Mouse (Mus musculus) neural tube, embryonic 15.5 days (tissue): ENCODE data around the gene Mn1. TPM values are rescaled to one million over a fixed set of nuclear protein-coding genes. Genes with fewer than 3 reads are reported as not detected.

Experiments
- ATAC-seq: fragments of 200-750 bp; cut with Nextera tagmentation; 2 replicates; pipeline ENCODE4 v1.8.0; 2017; ENCODE audit warnings: mild to moderate bottlenecking, moderate TSS enrichment, moderate library complexity; ENCODE audit not compliant: low FRiP score
- H3K27ac ChIP-seq: fragments of 300-500 bp; sonication (generic); replicated peaks from 2 replicates; pipeline ENCODE4 v1.5.1; 2015; ENCODE audit warnings: mild to moderate bottlenecking, inconsistent platforms
- H3K27me3 ChIP-seq: fragments of 300-500 bp; sonication (generic); replicated peaks from 2 replicates; pipeline ENCODE4 v1.6.1; 2015; ENCODE audit warnings: inconsistent platforms
- H3K36me3 ChIP-seq: fragments of 300-500 bp; sonication (generic); 2 replicates; pipeline ENCODE4 v1.6.1; 2015; ENCODE audit warnings: inconsistent platforms
- H3K4me1 ChIP-seq: fragments of 300-500 bp; sonication (generic); 2 replicates; pipeline ENCODE4 v1.6.1; 2015; ENCODE audit warnings: inconsistent platforms
- H3K4me2 ChIP-seq: fragments of 300-500 bp; sonication (generic); 2 replicates; pipeline ENCODE4 v1.6.1; 2015; ENCODE audit warnings: inconsistent platforms, mild to moderate bottlenecking, moderate library complexity
- H3K4me3 ChIP-seq: fragments of 300-500 bp; sonication (generic); replicated peaks from 2 replicates; pipeline ENCODE4 v1.5.1; 2015; ENCODE audit warnings: mild to moderate bottlenecking, inconsistent platforms
- H3K9ac ChIP-seq: fragments of 300-500 bp; sonication (generic); replicated peaks from 2 replicates; pipeline ENCODE4 v1.6.1; 2015; ENCODE audit warnings: mild to moderate bottlenecking, inconsistent platforms
- H3K9me3 ChIP-seq: fragments of 300-500 bp; sonication (generic); replicated peaks from 2 replicates; pipeline ENCODE4 v1.6.1; 2016; ENCODE audit warnings: inconsistent platforms
- WGBS: fragments of 180-500 bp; shearing (Covaris S2); methylation state at CpG from one replicate; pipeline ENCODE4 v1.1.7; 2015; ENCODE audit warnings: mixed read lengths; 5-methylcytosine and 5-hydroxymethylcytosine counted together
- polyA plus RNA-seq: library from polyadenylated mRNA; unstranded; fragments of >200 nt; fragmentation: Nextera tagmentation; extraction: Ambion mirVana; gene quantifications from 2 replicates; pipeline ENCODE4 v1.2.1, GENCODE M21; 2015

Gene Mn1
- polyA plus RNA-seq, 1 experiment from 2014 or later = 18.3 TPM

- Histone ChIP-seq H3K27ac (no peak overlapping the region), H3K4me2 (peak overlapping the region; percentile 97), H3K9ac (peak overlapping the region; percentile 74), H3K27me3 (no peaks in the 10 kb centered on the region), H3K4me3 (peak overlapping the region; percentile 73), H3K4me1 (peaks cover 95% of the 10 kb centered on the region), H3K36me3 (no peaks in the 10 kb centered on the region), H3K9me3 (no peaks in the 10 kb centered on the region)
- ATAC-seq = no peak
- WGBS = 49% methylated on average over 8 of the region's 8 CpGs
These were observed 5.1 kb downstream of the Mn1 start for GRCm38 (mm10) chr5:111422058-111422800.

GRCm38 (mm10) chr5:111423011-111423410 is 5.8 kb downstream of the Mn1 start:
- Histone ChIP-seq H3K4me3 (peak overlapping the region; percentile 73), H3K27ac (0 out of 2 replicates have a peak overlapping the region, but pooled peaks have one; percentile 20), H3K4me2 (peak overlapping the region; percentile 97), H3K36me3 (no peaks in the 10 kb centered on the region), H3K9me3 (no peaks in the 10 kb centered on the region), H3K4me1 (peaks cover 96% of the 10 kb centered on the region), H3K9ac (0 out of 2 replicates have a peak overlapping the region, but pooled peaks have one; percentile 26), H3K27me3 (no peaks in the 10 kb centered on the region)
- 36% methylated on average over 10 of the region's 10 CpGs for WGBS
- ATAC-seq = no peak

- no peaks in the 10 kb centered on the region for H3K36me3 ChIP-seq
- no peaks in the 10 kb centered on the region for H3K9me3 ChIP-seq
- ATAC-seq = no peak
- no peaks in the 10 kb centered on the region for H3K27me3 ChIP-seq
- no peak overlapping the region for H3K27ac ChIP-seq
- WGBS = 37% methylated on average over 4 of the region's 4 CpGs
- H3K4me3 ChIP-seq = peak overlapping the region; percentile 73
- H3K9ac ChIP-seq = peak overlapping the region; percentile 31
- H3K4me2 ChIP-seq = peak overlapping the region; percentile 97
- peaks cover 96% of the 10 kb centered on the region for H3K4me1 ChIP-seq
These were observed 6.5 kb downstream of the Mn1 start for GRCm38 (mm10) chr5:111423616-111424015.

- Histone ChIP-seq H3K4me3 (0 out of 2 replicates have a peak overlapping the region, but pooled peaks have one; percentile 73), H3K4me2 (peak overlapping the region; percentile 97), H3K36me3 (no peaks in the 10 kb centered on the region), H3K4me1 (peaks cover 94% of the 10 kb centered on the region), H3K27ac (no peak overlapping the region), H3K9me3 (no peaks in the 10 kb centered on the region), H3K9ac (no peak overlapping the region), H3K27me3 (no peaks in the 10 kb centered on the region)
- ATAC-seq = no peak
- WGBS = 67% methylated on average over 9 of the region's 9 CpGs
These were observed 8.7 kb downstream of the Mn1 start for GRCm38 (mm10) chr5:111425813-111426212.

GRCm38 (mm10) chr5:111426249-111426648 is 9.1 kb downstream of the Mn1 start:
- H3K27me3 ChIP-seq = no peaks in the 10 kb centered on the region
- no peaks in the 10 kb centered on the region for H3K36me3 ChIP-seq
- WGBS = 34% methylated on average over 5 of the region's 5 CpGs
- no peaks in the 10 kb centered on the region for H3K9me3 ChIP-seq
- peaks cover 94% of the 10 kb centered on the region for H3K4me1 ChIP-seq
- no peak overlapping the region for H3K27ac ChIP-seq
- no peak overlapping the region for H3K9ac ChIP-seq
- H3K4me2 ChIP-seq = peak overlapping the region; percentile 97
- no peak overlapping the region for H3K4me3 ChIP-seq
- ATAC-seq = no peak

GRCm38 (mm10) chr5:111428882-111429281 is 11.7 kb downstream of the Mn1 start:
- Histone ChIP-seq H3K9me3 (no peaks in the 10 kb centered on the region), H3K27ac (no peak overlapping the region), H3K4me3 (no peak overlapping the region), H3K4me1 (peaks cover 94% of the 10 kb centered on the region), H3K36me3 (no peaks in the 10 kb centered on the region), H3K9ac (no peak overlapping the region), H3K4me2 (0 out of 2 replicates have a peak overlapping the region, but pooled peaks have one; percentile 6), H3K27me3 (no peaks in the 10 kb centered on the region)
- ATAC-seq = no peak
- WGBS = 71% methylated on average over 6 of the region's 6 CpGs

- ATAC-seq = no peak
- Histone ChIP-seq H3K9ac (no peak overlapping the region), H3K4me1 (peaks cover 94% of the 10 kb centered on the region), H3K9me3 (no peaks in the 10 kb centered on the region), H3K36me3 (no peaks in the 10 kb centered on the region), H3K27me3 (no peaks in the 10 kb centered on the region), H3K27ac (no peak overlapping the region), H3K4me2 (peak overlapping the region; percentile 6; the same call in 1 of the 2 replicates), H3K4me3 (no peak overlapping the region)
- WGBS = 58% methylated on average over 7 of the region's 7 CpGs
These were observed 12.6 kb downstream of the Mn1 start for GRCm38 (mm10) chr5:111429726-111430125.

- Histone ChIP-seq H3K4me1 (peaks cover 84% of the 10 kb centered on the region), H3K4me2 (no peak overlapping the region), H3K27me3 (no peaks in the 10 kb centered on the region), H3K9me3 (no peaks in the 10 kb centered on the region), H3K36me3 (no peaks in the 10 kb centered on the region), H3K4me3 (no peak overlapping the region), H3K9ac (no peak overlapping the region), H3K27ac (0 out of 2 replicates have a peak overlapping the region, but pooled peaks have one; percentile 23)
- 44% methylated on average over 11 of the region's 11 CpGs for WGBS
- no peak for ATAC-seq
These were observed 14.0 kb downstream of the Mn1 start for GRCm38 (mm10) chr5:111431007-111431730.

- peaks cover 67% of the 10 kb centered on the region for H3K4me1 ChIP-seq
- ATAC-seq = no peak
- no peaks in the 10 kb centered on the region for H3K9me3 ChIP-seq
- H3K27ac ChIP-seq = no peak overlapping the region
- H3K36me3 ChIP-seq = no peaks in the 10 kb centered on the region
- H3K9ac ChIP-seq = no peak overlapping the region
- H3K4me3 ChIP-seq = no peak overlapping the region
- no peaks in the 10 kb centered on the region for H3K27me3 ChIP-seq
- WGBS = 30% methylated on average over 5 of the region's 5 CpGs
- no peak overlapping the region for H3K4me2 ChIP-seq
These were observed 15.7 kb downstream of the Mn1 start for GRCm38 (mm10) chr5:111432842-111433241.

- no peak overlapping the region for H3K27ac ChIP-seq
- WGBS = 10% methylated on average over 16 of the region's 16 CpGs
These were observed 17.2 kb downstream of the Mn1 start for GRCm38 (mm10) chr5:111434342-111434842.

GRCm38 (mm10) chr5:111436260-111436659 is 19.1 kb downstream of the Mn1 start:
- no peaks in the 10 kb centered on the region for H3K9me3 ChIP-seq
- H3K4me2 ChIP-seq = no peak overlapping the region
- peaks cover 35% of the 10 kb centered on the region for H3K4me1 ChIP-seq
- no peaks in the 10 kb centered on the region for H3K36me3 ChIP-seq
- ATAC-seq = no peak
- H3K27me3 ChIP-seq = no peaks in the 10 kb centered on the region
- WGBS = 94% methylated on average over 7 of the region's 7 CpGs
- no peak overlapping the region for H3K9ac ChIP-seq
- no peak overlapping the region for H3K4me3 ChIP-seq
- H3K27ac ChIP-seq = no peak overlapping the region

More at GRCm38 (mm10) chr5:111434342-111434842, 17.2 kb downstream of the Mn1 start:
- H3K4me1 ChIP-seq = peaks cover 52% of the 10 kb centered on the region
- H3K9me3 ChIP-seq = no peaks in the 10 kb centered on the region
- H3K4me2 ChIP-seq = peak overlapping the region; percentile 32
- ATAC-seq = peak; percentile 40
- H3K4me3 ChIP-seq = no peak overlapping the region
- H3K9ac ChIP-seq = no peak overlapping the region
- H3K36me3 ChIP-seq = no peaks in the 10 kb centered on the region
- H3K27me3 ChIP-seq = no peaks in the 10 kb centered on the region
